Mouse (Mus musculus): ENCODE results near the gene Cd151.

Cd151 gene

GRCm38 (mm10) chr7:141457986-141458660 is 9.1 kb upstream of the Cd151 start:
- no peak for DNase-seq (ENCODE audit: low spot score in 2 of 2)

- DNase-seq (ENCODE audit: low spot score in 2 of 2): no peak
Measured at GRCm38 (mm10) chr7:141458661-141459060, 8.5 kb upstream of the Cd151 start.

- no peak for DNase-seq (ENCODE audit: low spot score in 2 of 2)
Measured at GRCm38 (mm10) chr7:141459301-141459711, 7.9 kb upstream of the Cd151 start.

- no peak for DNase-seq (ENCODE audit: low spot score in 2 of 2)
Measured at GRCm38 (mm10) chr7:141460001-141460390, 7.2 kb upstream of the Cd151 start.

- no peak for DNase-seq (ENCODE audit: low spot score in 2 of 2)
Measured at GRCm38 (mm10) chr7:141460391-141461113, 6.6 kb upstream of the Cd151 start, which contains the start of gene Cracr2b. TSS of gene Cracr2b (plus strand) at chr7:141461094.

- no peak for DNase-seq (ENCODE audit: low spot score in 2 of 2)
Measured at GRCm38 (mm10) chr7:141461521-141462332, 5.5 kb upstream of the Cd151 start.

- DNase-seq (ENCODE audit: low spot score in 2 of 2): no peak
Measured at GRCm38 (mm10) chr7:141462333-141462821, 4.8 kb upstream of the Cd151 start.

- DNase-seq (ENCODE audit: low spot score in 2 of 2): no peak
Measured at GRCm38 (mm10) chr7:141463824-141464602, 3.2 kb upstream of the Cd151 start.

- no peak for DNase-seq (ENCODE audit: low spot score in 2 of 2)
Measured at GRCm38 (mm10) chr7:141464603-141465201, 2.5 kb upstream of the Cd151 start.

GRCm38 (mm10) chr7:141465388-141466044 is 1.7 kb upstream of the Cd151 start:
- no peak for DNase-seq (ENCODE audit: low spot score in 2 of 2)

- DNase-seq (ENCODE audit: low spot score in 2 of 2): no peak
Measured at GRCm38 (mm10) chr7:141466045-141466394, 1.2 kb upstream of the Cd151 start.

GRCm38 (mm10) chr7:141466607-141467148 is 514 bp upstream of the Cd151 start:
- DNase-seq (ENCODE audit: low spot score in 2 of 2): no peak

GRCm38 (mm10) chr7:141468164-141468521 is 951 bp downstream of the Cd151 start:
- no peak for DNase-seq (ENCODE audit: low spot score in 2 of 2)

- DNase-seq (ENCODE audit: low spot score in 2 of 2): no peak
Measured at GRCm38 (mm10) chr7:141468522-141469211, 1.5 kb downstream of the Cd151 start.

GRCm38 (mm10) chr7:141469352-141469751 is 2.2 kb downstream of the Cd151 start:
- no peak for DNase-seq (ENCODE audit: low spot score in 2 of 2)

GRCm38 (mm10) chr7:141469901-141470636 is 2.9 kb downstream of the Cd151 start:
- no peak for DNase-seq (ENCODE audit: low spot score in 2 of 2)

GRCm38 (mm10) chr7:141470637-141470944 is 3.4 kb downstream of the Cd151 start:
- DNase-seq (ENCODE audit: low spot score in 2 of 2): no peak

GRCm38 (mm10) chr7:141471236-141471635 is 4.0 kb downstream of the Cd151 start:
- DNase-seq (ENCODE audit: low spot score in 2 of 2): no peak

GRCm38 (mm10) chr7:141472226-141472625 is 5.0 kb downstream of the Cd151 start:
- no peak for DNase-seq (ENCODE audit: low spot score in 2 of 2)

All from frontal cortex, postnatal 25 days (tissue).